Mouse (Mus musculus) cerebellum, adult (tissue): Measurements from ENCODE around the gene Lhx1.

Source experiments
- ATAC-seq: cut with Nextera tagmentation; 2 replicates; pipeline ENCODE4 v1.9.2; 2017; ENCODE audit warnings: mild to moderate bottlenecking, moderate library complexity, mixed read lengths; ENCODE audit not compliant: insufficient number of reproducible peaks, low FRiP score, low TSS enrichment

The Lhx1 gene

DNA sequence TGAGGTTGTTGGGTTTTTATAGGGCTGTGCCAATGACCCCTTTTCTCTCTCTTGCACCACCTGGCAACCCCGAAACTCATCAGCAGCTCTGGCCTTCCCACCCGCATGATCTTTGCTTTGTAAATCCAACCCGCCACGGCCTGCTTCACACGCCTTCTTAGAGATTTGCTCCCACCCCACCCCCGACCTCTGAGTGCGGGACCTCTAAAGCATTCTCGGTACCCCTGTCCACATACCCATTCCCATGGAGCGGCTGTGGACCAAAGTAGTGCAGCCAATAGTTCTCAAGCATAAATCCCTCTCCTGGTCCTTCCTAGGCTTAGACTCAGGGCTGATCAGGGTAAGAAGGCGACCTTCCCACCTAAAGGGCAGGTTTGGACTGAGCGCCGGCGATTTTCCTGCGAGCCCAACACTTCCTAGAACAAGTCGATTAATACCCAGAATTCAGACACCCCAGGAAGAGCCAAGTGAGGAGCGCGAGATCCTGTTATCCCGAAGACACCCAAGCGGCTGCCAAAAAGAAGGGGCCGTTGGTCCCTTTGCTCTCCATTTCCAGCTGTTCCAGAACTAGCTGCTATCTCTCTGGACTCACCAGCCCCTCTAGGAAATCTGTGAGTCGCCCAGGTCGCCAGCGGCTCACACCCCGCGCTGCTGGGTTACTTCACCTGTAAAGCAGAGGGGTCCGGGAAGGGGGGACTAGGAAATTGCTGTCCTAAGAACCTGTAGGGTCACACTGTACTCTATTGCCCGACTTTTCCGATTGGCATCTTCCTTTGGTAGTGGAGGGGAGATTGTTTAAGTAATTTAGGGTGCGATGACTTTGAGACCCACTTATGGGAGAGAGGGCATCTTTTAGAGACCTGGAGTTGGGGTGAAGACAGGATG, 1.9 kb upstream of the Lhx1 start:
- no peak for ATAC-seq

DNA sequence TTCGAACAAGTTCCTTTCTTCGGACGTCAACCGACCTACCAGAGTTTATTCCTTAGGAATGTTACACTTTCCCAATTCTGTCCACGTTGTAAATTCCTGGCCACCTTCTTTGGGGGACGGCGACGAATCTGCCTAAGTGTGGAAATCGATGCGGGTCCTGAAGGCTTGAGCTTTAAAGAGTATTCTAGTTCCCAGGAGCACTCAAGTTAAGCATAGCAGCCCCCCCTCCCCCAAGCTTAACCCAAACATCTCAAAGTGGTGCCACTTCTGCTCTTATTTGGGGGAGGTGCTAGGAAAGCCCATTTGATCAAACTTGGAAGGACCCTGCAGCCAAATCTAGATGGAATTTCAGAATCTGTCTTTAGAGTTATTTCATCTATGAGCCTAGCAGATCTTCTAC, 1.1 kb upstream of the Lhx1 start:
- ATAC-seq: no peak

DNA sequence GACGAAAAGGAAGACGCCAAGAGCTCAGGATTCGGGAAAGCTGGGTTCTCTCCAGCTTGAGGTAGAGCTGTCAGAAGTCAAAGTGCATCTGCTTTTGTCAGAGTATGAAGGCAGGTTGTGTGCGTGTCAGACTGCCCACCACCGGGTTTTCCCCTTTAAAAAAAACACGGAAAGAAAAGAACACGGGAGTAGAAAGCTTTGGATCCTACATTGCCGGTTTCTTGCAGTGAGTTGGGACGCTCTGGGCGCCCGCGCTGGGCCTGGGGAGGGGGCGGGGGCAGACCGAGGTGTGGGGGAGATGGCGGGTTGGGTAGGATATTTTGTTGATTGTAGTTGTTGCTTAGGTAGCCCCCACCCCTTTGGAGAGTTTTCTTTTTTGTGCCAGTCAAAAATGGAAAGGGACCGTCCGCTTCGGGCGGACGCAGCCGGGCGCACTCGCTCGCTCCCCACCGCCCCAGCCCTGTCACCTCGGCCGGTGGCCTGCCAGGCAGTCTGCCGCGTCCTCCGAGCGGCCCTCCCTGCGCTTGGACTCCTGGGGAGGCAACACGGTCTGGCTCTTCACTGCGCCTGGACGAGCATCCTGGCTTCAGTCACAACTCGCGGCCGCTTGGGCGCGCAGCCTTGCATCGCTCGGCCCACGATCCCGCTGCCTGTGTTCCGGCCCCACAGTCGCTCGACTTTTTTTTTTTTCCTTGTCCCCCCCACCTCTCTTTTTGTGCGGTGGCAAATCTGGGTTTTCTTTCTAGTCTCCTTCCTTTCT, 644 bp downstream of the Lhx1 start:
- ATAC-seq: no peak

DNA sequence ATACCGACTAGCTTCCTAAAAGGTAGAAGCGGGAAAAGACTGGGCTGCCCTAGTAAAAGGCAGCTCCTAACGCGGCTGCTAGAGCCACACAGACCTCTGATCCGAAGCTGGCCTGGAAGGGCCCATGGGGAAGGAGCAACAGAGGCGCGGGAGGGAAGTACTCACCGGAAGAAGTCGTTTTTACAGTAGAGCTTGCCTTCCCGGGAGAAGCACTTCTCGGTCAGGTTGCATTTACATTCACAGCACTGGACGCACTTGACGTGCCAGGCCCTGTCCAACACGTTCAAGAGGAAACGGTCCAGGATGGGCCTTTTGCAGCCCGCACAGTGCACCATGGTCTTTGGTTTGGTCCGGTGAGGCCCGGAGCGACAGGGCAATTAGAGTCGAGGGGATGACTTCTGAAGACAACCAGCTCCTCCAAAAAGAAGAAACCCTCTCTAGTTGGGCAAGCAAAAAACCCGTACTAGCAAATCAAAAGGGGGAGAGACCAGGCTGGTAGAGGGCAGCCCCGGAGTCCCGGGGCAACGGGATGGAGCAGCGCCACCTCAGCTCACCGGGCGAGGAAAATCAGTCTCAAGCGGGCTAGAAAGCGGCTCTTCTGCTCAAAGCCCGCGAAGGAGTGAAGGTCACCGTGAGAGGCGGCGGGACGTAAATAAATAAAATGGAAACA, 1.4 kb downstream of the Lhx1 start:
- no peak for ATAC-seq

DNA sequence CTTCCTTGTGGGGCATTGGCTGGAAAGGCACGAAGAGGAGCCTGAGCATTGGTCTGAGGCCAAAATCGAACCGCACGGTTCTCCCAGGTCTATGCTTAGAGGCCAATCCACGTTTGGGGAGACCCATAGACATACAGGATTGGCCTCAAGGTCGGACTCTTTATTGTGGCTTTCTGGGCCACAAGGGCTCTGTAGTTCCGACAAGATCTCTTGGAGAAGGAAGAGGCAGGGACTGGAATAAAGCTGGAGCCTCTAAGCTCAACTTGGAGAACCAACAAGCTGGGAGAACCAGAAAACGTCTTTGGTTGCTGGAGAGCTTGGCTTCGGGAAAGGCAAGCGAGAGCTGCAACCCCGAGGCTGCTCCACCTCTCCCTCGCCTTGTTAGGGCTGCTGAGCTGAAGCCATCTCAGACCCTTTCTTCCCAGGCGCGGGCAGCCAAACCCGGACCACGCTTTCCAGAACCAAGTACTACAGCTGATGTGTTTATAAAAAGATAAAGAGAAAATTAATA, 2.0 kb downstream of the Lhx1 start:
- no peak for ATAC-seq

DNA sequence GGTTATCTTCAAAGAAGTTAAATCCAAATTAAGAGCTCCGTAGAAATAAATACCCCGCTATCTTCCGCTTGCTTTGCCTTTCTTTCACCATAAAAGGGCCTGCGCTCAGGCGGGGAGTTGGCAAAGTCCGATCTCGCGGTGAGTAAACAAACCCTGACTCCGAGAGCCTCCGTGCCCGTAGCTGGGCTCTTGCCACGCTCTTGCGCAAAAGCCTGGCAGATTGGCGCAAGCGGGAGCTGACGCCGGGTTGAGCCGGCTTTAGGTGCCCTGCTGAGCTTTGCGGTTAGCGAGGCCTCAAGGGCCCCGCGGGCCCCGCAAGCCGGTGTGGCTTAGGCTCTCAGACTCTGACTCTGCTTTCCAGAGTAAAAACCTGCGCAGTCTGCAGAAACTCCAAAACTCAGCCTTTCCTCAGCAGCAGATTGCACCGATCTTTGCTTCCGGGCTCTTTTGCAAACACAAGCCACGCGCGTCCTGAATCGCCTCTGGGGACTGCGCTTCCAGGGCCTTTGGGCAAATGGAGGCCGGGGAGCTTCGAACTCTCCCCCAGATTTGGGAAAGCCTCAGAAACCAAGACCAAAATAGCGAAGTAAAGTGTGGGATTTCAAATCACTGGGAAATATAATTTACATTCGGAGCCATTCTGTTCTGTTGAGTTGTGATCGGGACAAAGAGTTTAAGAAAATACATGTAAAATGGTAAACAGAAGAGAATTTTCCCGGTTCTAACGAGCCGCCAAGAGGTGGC, 2.6 kb downstream of the Lhx1 start:
- ATAC-seq: no peak; the same call in 1 of the 2 replicates

DNA sequence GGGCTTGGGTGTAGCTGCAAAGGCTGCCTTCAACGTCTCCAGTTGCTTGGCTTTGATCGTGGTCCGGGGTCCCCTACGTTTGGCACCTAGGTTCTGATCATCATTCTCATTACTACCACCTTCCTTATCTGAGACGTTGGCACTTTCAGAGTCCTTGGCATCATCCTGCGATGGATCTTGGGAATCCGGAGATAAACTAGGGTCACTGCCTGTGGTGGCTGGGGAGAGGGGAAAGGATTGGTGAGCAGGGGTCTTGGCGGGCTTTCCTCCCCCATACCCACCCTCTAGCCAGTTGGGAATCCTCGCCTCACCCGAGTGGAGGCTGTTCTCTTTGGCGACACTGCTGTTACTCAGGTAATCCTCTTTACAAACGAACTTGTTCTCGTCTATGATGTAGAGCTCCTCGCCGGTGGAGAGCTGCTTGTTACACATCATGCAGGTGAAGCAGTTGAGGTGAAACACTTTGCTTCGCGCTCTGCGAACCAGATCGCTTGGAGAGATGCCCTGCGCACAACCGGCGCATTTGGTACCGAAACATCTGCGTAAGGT, 3.5 kb downstream of the Lhx1 start:
- no peak for ATAC-seq

DNA sequence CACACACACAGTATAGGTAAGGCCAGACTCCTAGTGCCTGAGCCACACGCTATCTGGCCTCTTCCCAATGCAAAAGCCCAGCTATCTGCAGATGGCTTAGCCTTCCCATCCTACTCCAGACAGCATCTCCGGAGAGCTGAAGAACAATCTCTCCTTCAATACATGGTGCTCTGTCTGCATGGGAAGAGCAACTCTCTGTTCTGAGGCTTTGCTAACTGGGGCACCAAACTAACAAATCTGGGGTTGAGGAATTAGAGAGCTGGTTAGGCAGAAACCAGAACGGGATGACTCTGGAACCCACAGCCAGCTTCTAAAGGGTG, 4.3 kb downstream of the Lhx1 start:
- ATAC-seq: no peak

DNA sequence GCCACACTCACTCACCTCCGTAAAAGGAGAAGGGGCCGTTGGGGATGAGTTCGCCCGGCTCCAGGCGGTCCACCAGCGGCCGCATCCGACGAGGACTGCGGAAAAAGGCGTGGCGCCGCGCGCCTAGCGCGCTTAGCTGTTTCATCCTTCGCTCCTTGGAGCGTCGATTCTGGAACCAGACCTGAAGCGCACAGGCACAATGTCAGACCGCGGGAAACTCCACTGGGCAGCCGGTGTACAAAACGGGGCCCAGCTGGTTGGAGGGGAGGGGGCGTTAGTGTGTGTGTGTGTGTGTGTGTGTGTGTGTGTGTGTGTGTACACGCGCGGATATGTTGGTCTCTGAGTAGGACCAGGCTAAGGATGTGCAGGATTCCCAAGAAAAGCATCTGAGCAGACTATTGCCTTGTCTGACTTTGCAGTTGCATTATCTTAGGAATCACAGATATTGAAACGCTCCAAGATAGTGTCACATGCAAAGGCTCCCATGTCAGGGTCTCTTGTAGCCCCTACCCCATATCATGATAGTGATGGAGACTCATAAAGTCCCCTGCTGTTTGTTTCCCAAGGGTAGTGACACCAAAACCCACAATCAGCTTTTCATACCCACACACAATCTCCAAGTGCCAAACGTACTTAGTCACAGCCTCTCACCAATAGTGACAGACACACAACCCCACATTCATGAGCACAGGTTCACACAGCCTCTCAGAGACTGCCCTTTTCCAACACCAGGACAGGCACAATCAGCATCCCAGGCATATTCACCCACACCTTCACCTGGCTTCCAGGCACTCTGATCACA, 4.9 kb downstream of the Lhx1 start:
- ATAC-seq: no peak

DNA sequence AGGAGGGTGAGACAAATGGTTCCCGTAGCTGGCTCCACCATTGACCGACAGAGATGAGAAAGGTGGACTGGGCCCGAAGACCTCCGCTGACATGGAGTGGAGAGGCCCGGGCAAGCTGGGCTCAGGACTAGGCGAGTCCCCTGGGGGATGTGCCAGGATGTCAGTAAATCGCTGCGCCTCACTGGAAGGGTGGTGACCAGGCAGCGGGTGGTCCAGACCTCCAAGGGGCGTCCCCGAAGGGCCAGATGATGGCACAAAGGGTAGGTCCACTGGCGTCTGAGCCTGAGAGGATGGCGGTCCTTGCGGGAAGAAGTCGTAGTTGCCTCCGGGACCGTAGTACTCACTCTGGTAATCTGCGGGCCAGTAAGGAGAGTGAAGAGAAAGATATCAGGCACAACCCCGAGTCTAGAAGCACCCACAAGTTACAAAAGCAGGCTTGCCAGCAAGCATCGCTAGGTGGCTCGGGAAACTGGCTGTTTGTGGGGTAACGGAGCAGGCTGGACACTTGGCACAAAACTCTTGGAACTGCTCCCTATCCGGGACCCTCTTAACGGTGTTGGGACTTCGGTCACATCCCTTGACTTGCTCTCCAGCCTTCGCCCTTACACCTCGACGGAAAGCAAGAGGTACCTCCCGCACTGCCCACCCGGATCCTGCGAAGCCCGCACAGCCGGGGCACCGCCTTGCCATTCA, 5.6 kb downstream of the Lhx1 start:
- ATAC-seq: no peak

DNA sequence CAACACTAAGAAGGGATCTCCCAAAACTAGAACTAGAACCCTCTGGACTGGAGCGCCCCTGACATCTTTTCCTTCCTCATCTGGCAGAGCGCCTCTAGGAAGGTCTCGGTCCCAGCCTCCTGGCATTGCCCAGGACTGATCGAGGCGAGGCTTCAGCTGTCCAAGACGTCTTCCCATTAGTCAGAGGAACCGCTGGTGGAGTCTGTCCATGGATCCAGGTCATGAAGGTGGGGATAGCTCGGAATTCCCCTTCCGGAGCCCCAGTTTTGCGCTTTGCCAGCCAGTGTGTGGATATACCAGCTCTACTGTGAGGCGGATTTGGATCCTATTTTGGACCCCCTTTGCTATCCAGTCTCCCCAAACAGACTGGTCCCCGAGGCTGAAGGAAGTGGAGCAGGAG, 6.3 kb downstream of the Lhx1 start:
- ATAC-seq: no peak

DNA sequence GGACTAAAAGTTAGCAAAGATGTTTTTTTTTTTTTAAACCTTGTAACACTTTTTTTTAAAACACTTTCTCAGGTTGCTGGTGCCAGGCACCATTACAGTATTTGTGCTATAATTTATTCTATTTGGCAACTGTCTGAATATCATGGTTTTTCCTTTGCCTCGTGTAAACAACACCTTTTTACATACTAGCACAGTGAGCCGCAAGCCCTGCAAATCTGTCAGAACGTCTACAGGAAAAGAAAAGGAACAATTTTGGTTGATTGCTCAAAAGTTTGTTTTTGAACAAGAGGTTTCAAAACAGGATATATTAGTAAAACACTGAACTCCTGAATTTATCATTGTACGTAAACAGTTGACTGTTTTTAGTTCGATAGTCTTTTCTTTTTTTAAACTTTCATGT, 7.1 kb downstream of the Lhx1 start:
- ATAC-seq: no peak

DNA sequence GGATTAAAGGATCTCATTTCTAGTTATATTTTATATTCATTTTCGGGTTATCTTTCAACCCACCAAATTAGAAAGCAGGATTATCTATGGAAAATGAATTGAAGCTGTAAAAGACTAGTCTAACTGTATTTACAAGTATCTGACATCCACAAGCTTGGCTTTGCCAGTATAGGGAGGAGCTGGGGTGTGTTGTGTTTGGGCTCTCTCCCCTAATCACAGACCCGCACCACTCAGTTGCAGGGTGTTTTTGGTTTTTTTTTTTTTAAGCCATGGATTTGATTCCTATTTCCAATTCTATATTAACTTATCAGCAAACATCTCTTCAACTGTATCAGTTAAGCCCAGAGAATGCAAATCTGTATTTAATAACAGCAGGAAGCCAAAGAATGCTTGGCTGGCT, 7.9 kb downstream of the Lhx1 start:
- no peak for ATAC-seq

DNA sequence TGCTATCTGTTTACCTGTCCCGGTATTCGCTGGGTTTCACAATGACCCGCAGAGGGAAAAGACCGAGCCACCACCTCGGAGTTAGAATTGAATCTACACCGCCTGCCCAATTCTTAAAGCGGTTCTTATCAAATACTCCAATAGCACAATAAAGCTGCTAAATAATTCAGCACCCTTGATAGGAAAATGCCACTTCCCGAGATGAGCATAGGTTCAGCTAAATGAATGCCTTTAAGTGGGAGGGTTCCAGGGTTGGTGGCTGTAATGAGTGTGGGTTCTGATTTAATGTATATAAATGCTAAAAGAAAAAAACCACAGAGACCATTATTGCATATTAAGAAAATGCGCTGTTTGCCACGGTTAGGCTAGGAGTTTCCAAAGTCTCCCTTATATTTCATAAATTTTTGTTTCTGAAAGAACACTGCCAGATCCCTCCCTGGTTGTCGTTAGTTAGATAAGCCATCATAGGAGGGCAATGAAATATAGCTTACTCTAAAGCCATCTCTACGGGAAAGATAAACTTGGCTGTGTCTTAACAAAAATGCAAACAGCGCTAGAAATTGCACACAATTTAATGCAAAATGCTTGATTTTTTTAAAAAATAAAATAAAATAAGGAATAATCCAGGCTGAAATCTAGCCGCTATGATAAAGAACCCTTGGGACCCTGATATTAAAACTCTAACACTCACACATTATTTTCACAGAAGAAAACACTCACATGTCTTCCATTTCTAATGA, 8.7 kb downstream of the Lhx1 start:
- ATAC-seq: no peak

DNA sequence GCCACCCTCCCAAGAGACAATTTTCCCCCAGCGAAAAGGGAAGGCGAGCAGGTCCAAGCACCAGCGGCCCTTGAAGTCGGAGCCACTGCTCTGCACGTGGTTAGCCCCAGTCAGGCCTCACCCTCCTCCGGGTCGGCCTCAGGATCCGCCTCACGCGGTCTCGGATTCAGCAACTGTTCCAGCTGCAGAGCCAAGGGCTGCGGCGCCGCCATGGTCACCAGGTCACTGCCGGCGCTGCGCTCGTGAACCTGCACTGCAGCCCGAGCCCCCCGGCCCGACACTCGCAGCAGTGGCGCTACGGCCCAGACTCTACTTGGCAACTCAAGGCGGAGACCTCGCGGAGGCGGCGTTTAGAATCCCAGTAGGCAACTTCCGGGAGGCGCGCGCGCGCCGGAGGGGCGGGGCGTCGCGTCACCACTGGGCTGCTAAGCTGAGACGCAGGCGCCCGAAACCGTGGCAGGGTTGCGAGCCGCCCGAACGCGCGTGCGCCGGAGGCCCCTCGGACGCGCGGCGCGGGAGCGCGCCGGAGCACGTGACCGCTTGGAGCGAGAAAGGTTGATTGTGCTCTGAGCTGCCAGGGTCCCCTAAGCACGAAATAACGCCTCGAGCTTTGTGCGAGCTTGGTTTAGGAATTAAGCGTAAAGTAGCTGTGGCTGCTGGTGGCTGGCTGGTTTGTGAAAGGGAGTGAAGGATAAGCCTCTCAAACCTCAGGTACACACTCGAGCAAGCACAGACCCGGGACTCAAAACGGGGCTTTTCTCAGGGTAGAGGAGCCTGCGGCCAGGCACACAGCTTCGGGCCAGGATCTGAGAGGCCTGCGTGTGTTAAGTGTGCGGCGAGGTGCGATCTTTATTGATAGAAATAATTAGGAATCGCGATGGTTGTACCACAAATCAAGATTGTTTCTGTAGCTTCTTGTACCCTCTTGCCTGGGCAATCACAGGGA, 11.9 kb downstream of the Lhx1 start, which contains the start of gene Aatf:
Aatf (minus strand) TSS at position 352 of the 946 bp plus-strand sequence.
- ATAC-seq: peak; percentile 94

DNA sequence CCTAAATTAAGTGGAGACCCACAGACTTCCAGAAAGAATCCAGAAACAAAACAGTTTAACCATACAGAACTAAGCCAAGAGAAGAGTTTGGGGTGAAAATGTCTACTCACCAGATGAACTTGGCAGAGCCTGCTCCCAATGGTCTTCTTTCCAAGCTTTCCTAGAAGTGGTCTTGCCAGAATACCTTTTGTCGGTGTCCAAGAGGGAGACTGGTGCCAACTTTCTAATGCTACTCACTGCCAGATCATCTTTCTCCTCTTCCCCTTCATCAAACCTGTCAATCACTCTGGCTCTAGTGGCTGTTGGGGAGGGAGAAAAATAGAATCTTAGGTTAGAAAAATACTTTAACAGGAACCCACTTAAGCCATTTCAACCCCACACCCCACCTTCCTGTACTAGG, 13.3 kb downstream of the Lhx1 start:
- no peak for ATAC-seq

DNA sequence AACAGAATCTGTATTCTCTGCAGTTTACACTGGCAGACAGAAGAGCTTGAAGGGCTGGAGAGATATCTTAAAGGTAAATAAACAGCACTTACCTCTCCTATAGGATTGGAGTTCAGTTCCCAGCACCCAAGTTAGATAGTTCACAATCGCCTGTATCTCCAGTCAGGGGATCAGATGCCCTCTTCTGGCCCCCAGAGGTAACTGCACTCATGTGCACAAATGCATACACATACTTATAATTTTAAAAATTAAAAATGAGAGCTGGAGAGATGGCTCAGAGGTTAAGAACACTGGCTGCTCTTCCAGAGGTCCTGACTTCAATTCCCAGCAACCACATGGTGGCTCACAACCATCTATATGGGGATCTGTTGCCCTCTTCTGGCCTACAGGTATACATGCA, 21.0 kb downstream of the Lhx1 start:
- no peak for ATAC-seq
